Mouse (Mus musculus) hindbrain, postnatal 0 days (tissue): ENCODE measurements at regions not wholly inside any gene's neighbourhood (a gene's known extent, or its start where the extent isn't known, plus 50 kb on each side); places are given as distances from the start of the nearest gene placed in this dataset.
A peak's percentile ranks its signal among the peaks of the same experiment; 100 is the strongest.

ENCODE experiments used
- ATAC-seq: fragments of 200-750 bp; cut with Nextera tagmentation; 2 replicates; pipeline ENCODE4 v1.8.0; 2017; ENCODE audit warnings: mild to moderate bottlenecking, moderate TSS enrichment, moderate library complexity
- DNase-seq: peaks from one replicate; pipeline ENCODE4 v3.0.0-alpha.2; 2015; ENCODE audit warnings: low spot score
- H3K27ac ChIP-seq: fragments of 300-500 bp; sonication (generic); 2 replicates; pipeline ENCODE4 v1.5.1; 2014; ENCODE audit warnings: mild to moderate bottlenecking
- H3K27me3 ChIP-seq: fragments of 300-500 bp; sonication (generic); 2 replicates; pipeline ENCODE4 v1.6.1; 2014; ENCODE audit warnings: low read length, mixed read lengths; ENCODE audit not compliant: insufficient read depth
- H3K36me3 ChIP-seq: fragments of 300-500 bp; sonication (generic); 2 replicates; pipeline ENCODE4 v1.6.1; 2014; ENCODE audit warnings: low read length, mixed read lengths; ENCODE audit not compliant: insufficient read depth
- H3K4me1 ChIP-seq: fragments of 300-500 bp; sonication (generic); 2 replicates; pipeline ENCODE4 v1.6.1; 2014; ENCODE audit warnings: antibody characterized with exemption, low read length, mixed read lengths; ENCODE audit not compliant: insufficient read depth
- H3K4me2 ChIP-seq: fragments of 300-500 bp; sonication (generic); 2 replicates; pipeline ENCODE4 v1.6.1; 2014; ENCODE audit warnings: low read depth, mild to moderate bottlenecking, low read length, moderate library complexity, mixed read lengths
- H3K4me3 ChIP-seq: fragments of 300-500 bp; sonication (generic); 2 replicates; pipeline ENCODE4 v1.5.1; 2014; ENCODE audit warnings: low read length
- H3K9ac ChIP-seq: fragments of 300-500 bp; sonication (generic); replicated peaks from 2 replicates; pipeline ENCODE4 v1.6.1; 2014; ENCODE audit warnings: mild to moderate bottlenecking, low read length, moderate library complexity, mixed read lengths
- H3K9me3 ChIP-seq: fragments of 300-500 bp; sonication (generic); 2 replicates; pipeline ENCODE4 v1.6.1; 2016; ENCODE audit warnings: low read length, mixed read lengths
- CTCF ChIP-seq: IDR thresholded peaks from 2 replicates; pipeline ENCODE4 v1.5.1; 2016; ENCODE audit warnings: antibody characterized with exemption, control low read depth, low read depth
- whole genome bisulfite sequencing: fragments of 180-500 bp; shearing (Covaris S2); extraction: QIAGEN DNeasy Blood & Tissue Kit; methylation state at CpG from one replicate; pipeline ENCODE4 v1.1.7; 2014; 5-methylcytosine and 5-hydroxymethylcytosine counted together

GRCm38 (mm10) chr14:76850051-76850450, 186.5 kb upstream of the Ccdc122 start:
- no peaks in the 10 kb centered on the region for H3K4me1 ChIP-seq
- H3K9me3 ChIP-seq, result no peaks in the 10 kb centered on the region
- H3K36me3 ChIP-seq, result no peaks in the 10 kb centered on the region
- no peak for TF ChIP-seq CTCF
- ATAC-seq (no peak), DNase-seq (no peak)
- no peak overlapping the region for H3K9ac ChIP-seq
- no peak overlapping the region for H3K4me3 ChIP-seq
- 51% methylated on average over 13 of the region's 13 CpGs for WGBS
- H3K27me3 ChIP-seq, result no peaks in the 10 kb centered on the region
- H3K4me2 ChIP-seq, result no peak overlapping the region
- no peak overlapping the region for H3K27ac ChIP-seq

- ATAC-seq (no peak), DNase-seq (no peak)
- no peak overlapping the region for H3K4me2 ChIP-seq
- no peak overlapping the region for H3K9ac ChIP-seq
- no peak overlapping the region for H3K27ac ChIP-seq
- TF ChIP-seq CTCF, result no peak
- H3K27me3 ChIP-seq, result no peaks in the 10 kb centered on the region
- no peaks in the 10 kb centered on the region for H3K4me1 ChIP-seq
- no peak overlapping the region for H3K4me3 ChIP-seq
- H3K9me3 ChIP-seq, result no peaks in the 10 kb centered on the region
- no peaks in the 10 kb centered on the region for H3K36me3 ChIP-seq
- 61% methylated on average over 6 of the region's 6 CpGs for WGBS
These were observed 186.9 kb upstream of the Ccdc122 start for GRCm38 (mm10) chr14:76849636-76850035.

GRCm38 (mm10) chr14:76849071-76849470, 187.5 kb upstream of the Ccdc122 start:
- no peak overlapping the region for H3K9ac ChIP-seq
- no peaks in the 10 kb centered on the region for H3K9me3 ChIP-seq
- H3K4me3 ChIP-seq, result no peak overlapping the region
- no peaks in the 10 kb centered on the region for H3K36me3 ChIP-seq
- H3K4me1 ChIP-seq, result no peaks in the 10 kb centered on the region
- H3K27ac ChIP-seq, result no peak overlapping the region
- no peak for TF ChIP-seq CTCF
- WGBS, result 37% methylated on average over 3 of the region's 3 CpGs
- DNase-seq (peak; percentile 73), ATAC-seq (0 out of 2 replicates have a peak, but pooled peaks have one; percentile 32)
- H3K27me3 ChIP-seq, result no peaks in the 10 kb centered on the region
- no peak overlapping the region for H3K4me2 ChIP-seq

- DNase-seq (no peak), ATAC-seq (no peak)
- no peak overlapping the region for H3K9ac ChIP-seq
- H3K9me3 ChIP-seq, result no peaks in the 10 kb centered on the region
- no peak overlapping the region for H3K27ac ChIP-seq
- H3K4me1 ChIP-seq, result no peaks in the 10 kb centered on the region
- no peaks in the 10 kb centered on the region for H3K27me3 ChIP-seq
- no peak overlapping the region for H3K4me2 ChIP-seq
- TF ChIP-seq CTCF, result no peak
- H3K4me3 ChIP-seq, result no peak overlapping the region
- WGBS, result 72% methylated on average over 3 of the region's 3 CpGs
- no peaks in the 10 kb centered on the region for H3K36me3 ChIP-seq
These were observed 190.9 kb upstream of the Ccdc122 start for GRCm38 (mm10) chr14:76845706-76846105.

GRCm38 (mm10) chr14:76844717-76845116, 191.9 kb upstream of the Ccdc122 start:
- no peak for DNase-seq
- no peak overlapping the region for H3K27ac ChIP-seq
- WGBS, result 93% methylated on average over 1 of the region's 1 CpGs
- no peaks in the 10 kb centered on the region for H3K36me3 ChIP-seq
- no peak overlapping the region for H3K4me3 ChIP-seq
- no peaks in the 10 kb centered on the region for H3K9me3 ChIP-seq
- no peaks in the 10 kb centered on the region for H3K27me3 ChIP-seq
- H3K4me1 ChIP-seq, result no peaks in the 10 kb centered on the region
- no peak for ATAC-seq
- no peak overlapping the region for H3K4me2 ChIP-seq
- no peak for TF ChIP-seq CTCF
- H3K9ac ChIP-seq, result no peak overlapping the region

GRCm38 (mm10) chr14:76837583-76838220, 198.9 kb upstream of the Ccdc122 start:
- Histone ChIP-seq H3K4me1 (0 out of 2 replicates have a peak, but pooled peaks cover 5% of the 10 kb centered on the region), H3K4me3 (no peak overlapping the region), H3K9me3 (no peaks in the 10 kb centered on the region), H3K9ac (no peak overlapping the region), H3K4me2 (no peak overlapping the region), H3K27me3 (no peaks in the 10 kb centered on the region), H3K27ac (no peak overlapping the region), H3K36me3 (no peaks in the 10 kb centered on the region)
- DNase-seq, result no peak
- ATAC-seq, result no peak
- 90% methylated on average over 5 of the region's 5 CpGs for WGBS
- TF ChIP-seq CTCF, result no peak

- DNase-seq, result peak; percentile 10
- no peak for ATAC-seq
- Histone ChIP-seq H3K27me3 (no peaks in the 10 kb centered on the region), H3K9ac (no peak overlapping the region), H3K9me3 (no peaks in the 10 kb centered on the region), H3K4me3 (no peak overlapping the region), H3K4me2 (no peak overlapping the region), H3K36me3 (no peaks in the 10 kb centered on the region), H3K27ac (no peak overlapping the region), H3K4me1 (0 out of 2 replicates have a peak, but pooled peaks cover 5% of the 10 kb centered on the region)
- TF ChIP-seq CTCF, result no peak
- 42% methylated on average over 10 of the region's 10 CpGs for WGBS
These were observed 199.6 kb upstream of the Ccdc122 start for GRCm38 (mm10) chr14:76836926-76837516.
